Mouse (Mus musculus): ENCODE data around the gene Mfsd2b. TPM values are rescaled to one million over a fixed set of nuclear protein-coding genes. Genes with fewer than 3 reads are reported as not detected.

Mfsd2b gene
- polyA plus RNA-seq (2021; fragmentation: Nextera tagmentation), result 0.08 TPM in 1 of 2 replicates, not detected in the other
- long read RNA-seq, experiment 1, partial matches to known transcripts, result 0 of 2 reads
- long read RNA-seq, experiment 1, other reads (novel, unspliced or antisense), result 1 of 2 reads
- long read RNA-seq, experiment 2, result 0 reads

DNA sequence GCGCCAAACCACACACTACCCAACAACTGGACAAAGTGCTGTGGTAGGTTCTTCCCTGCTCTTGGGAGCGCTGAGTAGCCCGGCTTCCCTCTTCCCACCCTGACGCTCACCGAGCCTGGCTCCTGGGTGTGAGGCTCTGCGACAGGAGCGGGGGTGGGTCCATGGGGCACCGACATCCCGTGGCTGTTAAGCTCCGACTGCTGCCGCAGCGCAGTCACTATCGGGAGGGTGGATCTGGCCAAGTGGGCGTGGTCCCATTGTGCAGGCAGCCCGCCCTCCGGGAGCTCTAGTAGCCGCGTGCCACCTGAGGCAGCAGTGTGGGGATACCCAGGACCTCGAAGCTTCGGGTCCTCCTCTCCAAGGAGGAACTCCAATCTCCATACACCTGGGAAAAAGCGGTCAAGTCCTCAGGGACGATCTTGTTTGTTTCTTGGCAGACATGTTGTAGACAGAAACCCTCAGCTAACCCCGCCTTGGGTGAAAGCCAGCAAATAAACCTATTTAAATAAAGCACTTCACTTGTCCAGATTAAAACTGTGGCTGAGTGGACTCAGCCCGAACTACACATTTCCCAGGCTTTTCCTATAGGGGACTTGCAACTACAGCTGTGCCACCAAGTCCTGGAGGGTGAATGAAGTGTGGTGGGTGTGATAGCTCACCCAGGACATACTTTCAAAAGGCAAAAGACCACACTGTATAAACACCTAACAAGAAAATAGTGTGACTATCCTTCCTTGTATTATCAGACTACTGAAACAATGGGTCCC, at the start of gene Mfsd2b:
TSS of gene Mfsd2b (minus strand) at position 199 of the 767 bp plus-strand sequence.

DNA sequence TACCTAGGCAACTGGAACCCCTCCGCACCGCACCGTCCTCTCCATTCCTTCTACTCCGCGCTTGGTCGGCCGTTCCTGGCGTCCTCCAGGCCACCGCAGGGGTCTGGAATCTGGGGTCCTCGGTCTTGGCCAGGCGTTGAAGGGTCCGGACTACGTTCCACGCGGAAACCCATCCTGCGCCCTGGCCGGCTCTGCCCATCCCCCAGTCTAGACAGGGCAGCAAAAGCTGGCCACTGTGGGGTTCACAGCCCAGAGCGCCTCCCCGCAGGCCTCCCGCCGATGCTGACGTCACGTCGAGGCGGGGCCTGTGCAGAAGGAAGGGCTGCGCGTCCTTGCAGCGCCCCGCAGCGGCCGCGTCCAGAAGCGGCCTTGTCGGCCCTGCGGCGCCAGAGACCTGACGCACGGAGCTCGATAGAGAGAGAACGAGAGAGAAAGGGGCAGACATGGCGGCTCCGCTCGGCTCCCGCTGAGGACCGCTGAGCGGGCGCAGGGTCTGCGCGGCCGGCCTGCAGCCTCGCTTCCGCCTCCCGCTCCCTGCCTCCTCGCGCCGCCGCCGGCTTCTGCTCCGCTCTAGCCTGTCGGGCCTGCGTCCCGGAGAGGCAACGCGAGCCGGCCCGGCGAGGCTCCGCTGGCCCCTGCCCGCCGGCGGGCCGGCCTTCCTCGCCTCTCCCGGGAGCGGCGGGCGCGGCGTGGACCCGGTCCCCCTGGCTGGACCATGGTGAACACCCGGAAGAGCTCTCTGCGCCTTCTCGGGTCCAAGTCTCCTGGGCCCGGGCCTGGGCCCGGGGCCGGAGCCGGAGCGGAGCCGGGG, 43.0 kb upstream of the Mfsd2b start, which contains the start of gene Atad2b:
TSS of gene Atad2b (plus strand) at position 360 of the 811 bp plus-strand sequence.

DNA sequence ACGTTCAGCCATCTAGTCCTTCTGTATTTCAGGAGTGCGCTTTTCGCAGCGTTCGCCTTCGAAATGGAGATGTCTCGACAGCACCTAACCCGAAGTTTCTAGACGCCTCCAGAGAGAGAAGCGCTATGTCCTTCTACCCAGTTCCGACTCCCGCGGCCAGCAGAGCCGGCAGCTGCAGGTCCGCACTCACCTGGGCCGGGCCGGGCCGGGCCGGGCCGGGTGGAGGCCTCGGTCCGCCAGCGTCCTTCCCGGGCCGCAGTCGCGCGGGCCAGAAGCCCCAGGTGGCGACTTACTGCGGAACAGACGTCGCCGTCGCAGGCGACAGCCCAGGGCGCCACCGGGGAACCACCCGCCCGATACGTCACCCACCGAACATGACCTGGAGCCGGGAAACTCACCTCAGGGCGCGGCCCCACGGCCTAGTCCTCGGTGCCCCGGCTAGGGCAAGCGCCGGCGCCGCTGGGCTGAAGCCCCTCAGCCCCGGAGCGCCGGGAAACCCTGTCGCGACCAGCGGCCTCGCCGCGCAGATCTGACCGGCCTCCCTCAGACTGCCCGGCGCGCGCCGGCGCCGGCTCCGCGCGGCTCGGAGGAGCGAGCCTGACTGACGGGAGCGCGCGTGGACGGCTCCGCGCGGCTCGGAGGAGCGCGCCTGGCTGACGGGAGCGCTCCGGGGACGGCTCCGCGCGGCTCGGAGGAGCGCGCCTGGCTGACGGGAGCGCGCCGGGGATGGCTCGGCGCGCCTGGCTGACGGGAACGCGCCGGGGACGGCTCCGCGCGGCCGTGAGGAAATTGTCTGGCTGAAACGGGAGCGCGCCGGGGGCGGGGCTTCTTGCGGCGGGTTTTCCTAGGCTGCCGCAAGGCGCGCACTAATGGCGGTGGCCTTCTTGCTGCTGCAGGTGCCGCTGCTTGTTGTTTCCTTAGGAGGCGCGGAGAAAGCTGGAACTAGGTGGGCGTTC, 33.1 kb upstream of the Mfsd2b start, which contains the start of gene Ubxn2a:
TSS of gene Ubxn2a (minus strand) at position 755 of the 956 bp plus-strand sequence.

DNA sequence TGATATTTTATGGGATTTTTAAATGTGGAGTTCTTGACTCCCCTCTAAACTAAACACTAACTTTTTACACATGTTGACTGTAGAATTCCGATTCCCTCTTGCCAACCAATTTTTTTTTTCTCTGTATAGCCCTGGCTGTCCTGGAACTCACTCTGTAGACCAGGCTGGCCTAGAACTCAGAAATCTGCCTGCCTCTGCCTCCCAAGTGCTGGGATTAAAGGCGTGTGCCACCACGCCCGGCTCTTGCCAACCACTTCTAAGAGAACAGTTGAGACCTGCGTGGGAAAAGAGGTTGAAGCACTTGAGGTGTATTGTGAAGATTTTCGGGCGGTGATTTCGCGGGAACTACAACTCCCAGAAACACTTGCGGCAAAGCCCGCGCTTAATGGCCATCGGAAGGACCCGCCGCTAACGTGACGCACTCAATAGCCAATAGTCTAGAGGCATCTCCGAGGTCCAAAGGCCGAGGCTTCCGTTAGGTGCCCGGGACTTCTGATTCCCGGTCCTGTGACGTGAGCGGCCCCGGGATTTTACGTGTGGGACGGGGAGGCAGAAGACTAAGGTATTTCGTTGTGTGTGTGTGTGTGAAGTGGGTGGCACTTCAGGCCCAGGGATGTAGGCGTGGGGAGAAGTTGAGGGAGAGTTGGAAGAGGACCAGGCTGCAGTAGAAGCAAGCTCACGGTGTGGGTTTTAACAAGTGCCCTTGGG, 31.1 kb downstream of the Mfsd2b start, which contains the start of gene Wdcp:
TSS of gene Wdcp (plus strand) at position 414 of the 708 bp plus-strand sequence.

DNA sequence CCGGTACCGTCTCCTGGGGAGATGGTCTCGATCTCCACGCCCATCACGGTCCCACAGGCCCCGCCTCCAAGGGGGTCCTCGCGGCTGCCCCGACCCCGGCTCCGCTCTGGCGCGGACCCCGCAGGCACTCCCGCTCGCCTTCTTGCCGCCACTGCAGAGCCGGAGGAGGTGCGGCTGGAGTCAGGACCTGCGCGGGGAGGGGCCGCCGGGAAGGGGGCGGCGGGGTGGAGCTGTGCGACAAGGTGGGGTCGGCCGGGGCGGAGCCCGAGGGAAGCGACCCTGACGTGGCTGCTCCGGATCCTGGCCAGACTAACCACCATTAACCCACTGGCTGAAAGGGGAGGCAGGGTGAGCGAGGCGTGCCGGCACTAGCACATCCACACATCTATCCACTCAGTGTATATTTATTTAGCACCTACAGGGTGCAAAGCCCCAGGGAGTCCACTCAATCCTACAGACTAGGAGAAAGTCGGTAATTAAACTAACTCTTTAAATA, 32.7 kb downstream of the Mfsd2b start, which contains the start of gene Fkbp1b:
TSS of gene Fkbp1b (minus strand) at position 200 of the 496 bp plus-strand sequence.

DNA sequence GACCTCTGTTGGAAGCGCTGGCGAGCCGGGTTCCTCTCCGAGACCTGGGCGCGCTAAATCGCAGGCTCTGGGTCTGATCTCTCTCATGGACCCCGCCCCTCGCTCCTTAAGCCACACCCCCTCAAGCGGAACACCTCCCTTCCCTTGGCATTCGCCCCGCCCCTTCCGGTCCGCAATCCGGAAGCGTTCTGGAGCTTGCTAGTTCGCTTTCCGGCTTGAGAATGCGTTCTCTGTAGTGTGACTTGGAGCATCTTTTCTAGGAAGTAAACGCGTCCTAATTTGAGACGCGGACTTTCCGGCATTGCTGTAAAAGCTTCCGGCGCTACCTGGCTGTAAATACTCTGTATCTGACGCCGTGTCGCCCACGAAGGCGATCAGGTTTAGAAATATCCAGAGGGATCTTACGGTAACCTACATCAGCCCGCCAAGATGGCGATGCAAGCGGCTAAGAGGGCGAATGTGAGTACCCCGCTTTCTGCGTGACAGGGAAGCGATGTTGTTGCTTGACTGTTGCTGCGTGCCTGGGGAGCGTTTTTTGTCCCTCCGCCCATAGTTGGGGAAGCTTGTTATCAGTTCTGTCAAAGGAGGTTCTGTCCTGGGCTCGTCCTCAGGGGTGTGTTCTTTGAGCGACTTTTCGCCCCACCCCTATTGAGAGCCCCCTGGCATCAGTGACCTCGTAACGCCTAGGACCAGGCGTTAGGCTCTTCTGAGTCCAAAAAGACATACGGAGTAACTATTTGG, 56.6 kb downstream of the Mfsd2b start, which contains the start of gene Sf3b6:
TSS of gene Sf3b6 (plus strand) at position 184 of the 741 bp plus-strand sequence.

Other genes with a start within 250 kb of the Mfsd2b start
- gene Fam228a, start 135.9 kb downstream of the Mfsd2b start, polyA plus RNA-seq (2021; fragmentation: Nextera tagmentation), result 0.06 and 0.21 TPM in 2 replicates
- 17.8 and 26.7 TPM in 2 replicates for gene Pfn4, start 105.3 kb downstream of the Mfsd2b start, polyA plus RNA-seq (2021; fragmentation: Nextera tagmentation)
- 10.5 and 12.7 TPM in 2 replicates for gene Fam228b, start 105.1 kb downstream of the Mfsd2b start, polyA plus RNA-seq (2021; fragmentation: Nextera tagmentation)
- gene Sf3b6, start 56.8 kb downstream of the Mfsd2b start, polyA plus RNA-seq (2021; fragmentation: Nextera tagmentation), result 136 and 180 TPM in 2 replicates
- gene Fkbp1b, start 32.8 kb downstream of the Mfsd2b start, polyA plus RNA-seq (2021; fragmentation: Nextera tagmentation), result 80.4 and 93.4 TPM in 2 replicates
- 9.0 and 12.7 TPM in 2 replicates for gene Wdcp, start 31.1 kb downstream of the Mfsd2b start, polyA plus RNA-seq (2021; fragmentation: Nextera tagmentation)
- gene Ubxn2a, start 33.3 kb upstream of the Mfsd2b start, polyA plus RNA-seq (2021; fragmentation: Nextera tagmentation), result 49.0 and 62.6 TPM in 2 replicates
- gene Atad2b, start 43.0 kb upstream of the Mfsd2b start, polyA plus RNA-seq (2021; fragmentation: Nextera tagmentation), result 0.96 and 4.9 TPM in 2 replicates

All from left cerebral cortex, adult 6 months (tissue).